ENCODE assay signal across 8 mouse cellular contexts in the genomic region with DNA sequence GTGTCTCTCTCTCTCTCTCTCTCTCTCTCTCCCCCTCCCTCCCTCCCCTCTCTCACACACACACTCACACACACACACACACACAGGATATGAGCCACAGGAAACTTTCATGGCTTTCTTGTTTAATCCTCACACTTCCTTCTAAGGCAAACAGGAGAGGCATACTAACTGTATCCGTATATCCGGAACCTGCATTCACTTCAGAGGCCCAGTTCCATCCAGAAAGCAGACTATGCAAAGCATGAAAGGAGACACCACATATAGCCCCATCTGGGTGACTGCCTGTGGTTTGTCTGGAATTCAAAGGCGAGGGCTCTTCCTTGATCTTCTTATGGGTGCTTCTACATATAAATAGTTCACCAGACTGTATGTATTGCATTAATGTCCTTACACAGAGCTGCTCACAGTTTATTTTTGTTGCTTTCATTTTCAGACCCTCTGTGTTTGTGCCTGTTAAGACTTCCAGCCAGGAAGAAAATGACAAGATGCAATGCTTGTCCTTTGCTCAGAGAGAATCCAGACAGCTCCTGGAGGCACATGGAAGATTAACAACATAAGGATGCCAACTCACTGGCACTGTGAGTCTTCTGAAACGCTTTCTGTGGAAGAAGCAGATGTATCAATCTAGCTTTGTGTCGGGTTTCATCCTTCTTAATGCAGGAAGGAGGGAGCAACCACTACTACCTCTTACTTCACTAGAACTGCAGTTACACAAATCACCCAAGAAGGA. TPM values are rescaled to one million over a fixed set of nuclear protein-coding genes. Genes with fewer than 3 reads are reported as not detected.
DNase-seq lines count a peak whose midpoint lies in the region; ATAC-seq and TF ChIP-seq lines count a peak whose summit lies in the region.

No protein-coding gene starts in this region.

- DNase-seq in kidney, adult 9 months: no peak
- DNase-seq in embryonic facial prominence, embryonic 11.5 days (ENCODE audit: low spot score): no peak
- DNase-seq in limb, embryonic 14.5 days (ENCODE audit: low spot score): peak; percentile 35
- DNase-seq in B cell, adult 2 months: no peak
- no peak for DNase-seq in frontal cortex, adult 2 months (ENCODE audit: extremely low spot score in 1 of 2, low spot score in 1 of 2)

- 50% methylated on average over 5 of the region's 5 CpGs for WGBS in kidney, embryonic 16.5 days
- 59% methylated on average over 5 of the region's 5 CpGs for WGBS in embryonic facial prominence, embryonic 11.5 days
- WGBS in limb, embryonic 14.5 days: 37% methylated on average over 5 of the region's 5 CpGs

- no peak for TF ChIP-seq POLR2A in ES-Bruce4 (IDR thresholded peaks at IDR 0.05; ENCODE audit: insufficient read depth, low read length)
- no peak for TF ChIP-seq POLR2A in limb, embryonic 14.5 days (IDR thresholded peaks at IDR 0.05; ENCODE audit: borderline replicate concordance, extremely low read depth, insufficient read depth, insufficient read length)

- 0 out of 2 replicates have a peak, but pooled peaks cover 6% of the 10 kb centered on the region for H3K36me3 ChIP-seq in kidney, embryonic 16.5 days (ENCODE audit: insufficient read depth, low read length)
- peaks cover 22% of the 10 kb centered on the region; the same call in 1 of the 2 replicates for H3K36me3 ChIP-seq in ES-Bruce4 (ENCODE audit: control insufficient read depth, insufficient read depth, low read length, poor library complexity, severe bottlenecking)
- no peaks in the 10 kb centered on the region for H3K36me3 ChIP-seq in embryonic facial prominence, embryonic 11.5 days (replicated peaks; ENCODE audit: control insufficient read depth, insufficient read depth, low read depth, low read length)
- H3K36me3 ChIP-seq in limb, embryonic 14.5 days (ENCODE audit: control insufficient read depth, insufficient read depth, low read length): peaks cover 12% of the 10 kb centered on the region; the same call in 1 of the 2 replicates

- H3K9me3 ChIP-seq in kidney, embryonic 16.5 days (ENCODE audit: low read length): no peaks in the 10 kb centered on the region
- H3K9me3 ChIP-seq in ES-Bruce4 (replicated peaks; ENCODE audit: control insufficient read depth, insufficient read depth, low read length, poor library complexity, severe bottlenecking): no peaks in the 10 kb centered on the region
- H3K9me3 ChIP-seq in embryonic facial prominence, embryonic 11.5 days (replicated peaks; ENCODE audit: control insufficient read depth, low read length): no peaks in the 10 kb centered on the region
- H3K9me3 ChIP-seq in limb, embryonic 14.5 days (ENCODE audit: control insufficient read depth, low read length): no peaks in the 10 kb centered on the region

- H3K4me1 ChIP-seq in kidney, embryonic 16.5 days (ENCODE audit: insufficient read depth, low read length): peaks cover 94% of the 10 kb centered on the region
- H3K4me1 ChIP-seq in ES-Bruce4 (ENCODE audit: control insufficient read depth, insufficient read depth, low read length): peaks cover 12% of the 10 kb centered on the region
- H3K4me1 ChIP-seq in embryonic facial prominence, embryonic 11.5 days (ENCODE audit: control insufficient read depth, insufficient read depth, low read length): peaks cover 13% of the 10 kb centered on the region
- peaks cover 70% of the 10 kb centered on the region for H3K4me1 ChIP-seq in limb, embryonic 14.5 days (ENCODE audit: control insufficient read depth, insufficient read depth, low read length)

- no peak for ATAC-seq in kidney, embryonic 16.5 days (ENCODE audit: low FRiP score, low TSS enrichment)
- no peak for ATAC-seq in embryonic facial prominence, embryonic 11.5 days (replicated peaks; ENCODE audit: insufficient number of reproducible peaks, low FRiP score, low TSS enrichment, low read depth)
- no peak for ATAC-seq in limb, embryonic 14.5 days (ENCODE audit: low FRiP score, low read depth)
- no peak for ATAC-seq in erythroblast, adult 5-6 weeks (replicated peaks; ENCODE audit: low FRiP score, poor library complexity, severe bottlenecking)

- no peak for TF ChIP-seq CTCF in ES-Bruce4 (IDR thresholded peaks at IDR 0.05; ENCODE audit: low read depth, low read length)

- H3K4me2 ChIP-seq in kidney, embryonic 16.5 days (replicated peaks; ENCODE audit: low read depth, low read length): no peak overlapping the region
- H3K4me2 ChIP-seq in embryonic facial prominence, embryonic 11.5 days (ENCODE audit: low read depth, low read length): no peak overlapping the region
- no peak overlapping the region for H3K4me2 ChIP-seq in limb, embryonic 14.5 days (replicated peaks; ENCODE audit: low read depth, low read length, severe bottlenecking)

- no peak for TF ChIP-seq EP300 in ES-Bruce4 (IDR thresholded peaks at IDR 0.05; ENCODE audit: insufficient read depth, low read depth, low read length)

- no peak overlapping the region for H3K4me3 ChIP-seq in kidney, embryonic 16.5 days (ENCODE audit: low read length)
- no peak overlapping the region for H3K4me3 ChIP-seq in ES-Bruce4 (ENCODE audit: low read depth, low read length)
- no peak overlapping the region for H3K4me3 ChIP-seq in embryonic facial prominence, embryonic 11.5 days (ENCODE audit: low read depth, low read length)
- no peak overlapping the region for H3K4me3 ChIP-seq in limb, embryonic 14.5 days (replicated peaks; ENCODE audit: low read length)

- 0 out of 2 replicates have a peak overlapping the region, but pooled peaks have one; percentile 36 for H3K9ac ChIP-seq in kidney, embryonic 16.5 days (replicated peaks; ENCODE audit: low read length)
- peak overlapping the region; percentile 10; the same call in 1 of the 2 replicates for H3K9ac ChIP-seq in ES-Bruce4 (ENCODE audit: low read depth, poor library complexity, severe bottlenecking)
- H3K9ac ChIP-seq in embryonic facial prominence, embryonic 11.5 days (replicated peaks; ENCODE audit: low read length): no peak overlapping the region
- no peak overlapping the region for H3K9ac ChIP-seq in limb, embryonic 14.5 days (ENCODE audit: low read depth, low read length, severe bottlenecking)

- peak overlapping the region; percentile 86 for H3K27ac ChIP-seq in kidney, embryonic 16.5 days (ENCODE audit: low read length)
- H3K27ac ChIP-seq in ES-Bruce4 (ENCODE audit: insufficient read depth, low read length): peak overlapping the region; percentile 63; the same call in 1 of the 2 replicates
- peak overlapping the region; percentile 39; the same call in 1 of the 2 replicates for H3K27ac ChIP-seq in embryonic facial prominence, embryonic 11.5 days (replicated peaks; ENCODE audit: low read depth, low read length)
- peak overlapping the region; percentile 56; the same call in 1 of the 2 replicates for H3K27ac ChIP-seq in limb, embryonic 14.5 days (replicated peaks; ENCODE audit: low read depth, low read length)

- H3K27me3 ChIP-seq in kidney, embryonic 16.5 days (ENCODE audit: insufficient read depth, low read length): no peaks in the 10 kb centered on the region
- H3K27me3 ChIP-seq in ES-Bruce4 (ENCODE audit: control insufficient read depth, insufficient read depth, low read length, poor library complexity, severe bottlenecking): no peaks in the 10 kb centered on the region
- no peaks in the 10 kb centered on the region for H3K27me3 ChIP-seq in embryonic facial prominence, embryonic 11.5 days (ENCODE audit: control insufficient read depth, insufficient read depth, low read length)
- H3K27me3 ChIP-seq in limb, embryonic 14.5 days (ENCODE audit: control insufficient read depth, insufficient read depth, low read length): no peaks in the 10 kb centered on the region

RNA-seq across cellular contexts. Expression of gene Actn4, which starts 18.5 kb away (rescaled TPM):
- polyA plus RNA-seq in kidney, embryonic 16.5 days (2015; fragmentation: Nextera tagmentation; extraction: Ambion mirVana): 360 and 374 TPM in 2 replicates
- polyA plus RNA-seq in ES-Bruce4 (2011; ENCODE audit: insufficient read depth, insufficient read length, low read depth, missing spikeins): 318 and 324 TPM in 2 replicates
- 190 and 201 TPM in 2 replicates for polyA plus RNA-seq in embryonic facial prominence, embryonic 11.5 days (2014; fragmentation: Nextera tagmentation; extraction: Ambion mirVana)
- 268 and 299 TPM in 2 replicates for polyA plus RNA-seq in limb, embryonic 14.5 days (2012; rRNA removed)
- 295 and 304 TPM in 2 replicates for polyA plus RNA-seq in limb, embryonic 14.5 days (2014; fragmentation: Nextera tagmentation; extraction: Ambion mirVana)
- 42.0 and 55.3 TPM in 2 replicates for total RNA-seq in erythroblast, adult 5-6 weeks (2015; ENCODE audit: low replicate concordance)
- 45.1 and 45.4 TPM in 2 replicates for total RNA-seq in erythroblast, adult 5-6 weeks (2017; ENCODE audit: low replicate concordance)
- polyA plus RNA-seq in frontal cortex, adult 2 months (2012; rRNA removed): 214 and 220 TPM in 2 replicates

RNA-seq across cellular contexts. Expression of gene Eif3k, which starts 38.0 kb away (rescaled TPM):
- 406 and 407 TPM in 2 replicates for polyA plus RNA-seq in kidney, embryonic 16.5 days (2015; fragmentation: Nextera tagmentation; extraction: Ambion mirVana)
- 409 and 413 TPM in 2 replicates for polyA plus RNA-seq in ES-Bruce4 (2011; ENCODE audit: insufficient read depth, insufficient read length, low read depth, missing spikeins)
- polyA plus RNA-seq in embryonic facial prominence, embryonic 11.5 days (2014; fragmentation: Nextera tagmentation; extraction: Ambion mirVana): 439 and 446 TPM in 2 replicates
- 473 and 518 TPM in 2 replicates for polyA plus RNA-seq in limb, embryonic 14.5 days (2012; rRNA removed)
- polyA plus RNA-seq in limb, embryonic 14.5 days (2014; fragmentation: Nextera tagmentation; extraction: Ambion mirVana): 450 TPM in 2 replicates
- 50.7 and 81.1 TPM in 2 replicates for total RNA-seq in erythroblast, adult 5-6 weeks (2015; ENCODE audit: low replicate concordance)
- total RNA-seq in erythroblast, adult 5-6 weeks (2017; ENCODE audit: low replicate concordance): 115 and 133 TPM in 2 replicates
- 311 and 352 TPM in 2 replicates for polyA plus RNA-seq in frontal cortex, adult 2 months (2012; rRNA removed)

RNA-seq across cellular contexts. Expression of gene Map4k1, which starts 38.2 kb away (rescaled TPM):
- 9.7 and 10.1 TPM in 2 replicates for polyA plus RNA-seq in kidney, embryonic 16.5 days (2015; fragmentation: Nextera tagmentation; extraction: Ambion mirVana)
- polyA plus RNA-seq in ES-Bruce4 (2011; ENCODE audit: insufficient read depth, insufficient read length, low read depth, missing spikeins): 33.2 and 36.3 TPM in 2 replicates
- 6.4 and 8.1 TPM in 2 replicates for polyA plus RNA-seq in embryonic facial prominence, embryonic 11.5 days (2014; fragmentation: Nextera tagmentation; extraction: Ambion mirVana)
- polyA plus RNA-seq in limb, embryonic 14.5 days (2012; rRNA removed): 9.3 and 9.5 TPM in 2 replicates
- polyA plus RNA-seq in limb, embryonic 14.5 days (2014; fragmentation: Nextera tagmentation; extraction: Ambion mirVana): 6.4 and 7.0 TPM in 2 replicates
- total RNA-seq in erythroblast, adult 5-6 weeks (2015; ENCODE audit: low replicate concordance): 5.6 and 6.7 TPM in 2 replicates
- 11.3 and 11.8 TPM in 2 replicates for total RNA-seq in erythroblast, adult 5-6 weeks (2017; ENCODE audit: low replicate concordance)
- 3.1 and 3.8 TPM in 2 replicates for polyA plus RNA-seq in frontal cortex, adult 2 months (2012; rRNA removed)

Comparison
In these comparisons a context has a peak if more than half of its experiments do, and no peak if none do; other contexts are left out.
1. H3K9ac ChIP-seq: peak in kidney, embryonic 16.5 days (single experiment) and ES-Bruce4 (single experiment); none in embryonic facial prominence, embryonic 11.5 days (single experiment) and limb, embryonic 14.5 days (single experiment).
2. Peak in every context shown above with its lines, with median percentiles within 50 percentile points of each other: H3K27ac ChIP-seq.